Mouse (Mus musculus) liver, embryonic 13.5 days (tissue): Measurements from ENCODE around the gene Impg1. TPM values are rescaled to one million over a fixed set of nuclear protein-coding genes. Genes with fewer than 3 reads are reported as not detected.

Experiments
- ATAC-seq: fragments of 200-750 bp; cut with Nextera tagmentation; 2 replicates; pipeline ENCODE4 v1.8.0; 2017; ENCODE audit warnings: low read depth, mild to moderate bottlenecking, moderate number of reproducible peaks, moderate library complexity
- DNase-seq: peaks from one replicate; pipeline ENCODE4 v3.0.0; 2022
- H3K27ac ChIP-seq: fragments of 300-500 bp; sonication (generic); 2 replicates; pipeline ENCODE4 v1.5.1; 2015; ENCODE audit warnings: moderate library complexity, mild to moderate bottlenecking, inconsistent platforms
- H3K27me3 ChIP-seq: fragments of 300-500 bp; sonication (generic); 2 replicates; pipeline ENCODE4 v1.6.1; 2015; ENCODE audit warnings: mild to moderate bottlenecking, inconsistent platforms
- H3K36me3 ChIP-seq: fragments of 300-500 bp; sonication (generic); 2 replicates; pipeline ENCODE4 v1.6.1; 2015; ENCODE audit warnings: mild to moderate bottlenecking, inconsistent platforms
- H3K4me1 ChIP-seq: fragments of 300-500 bp; sonication (generic); replicated peaks from 2 replicates; pipeline ENCODE4 v1.6.1; 2015; ENCODE audit warnings: inconsistent platforms
- H3K4me2 ChIP-seq: fragments of 300-500 bp; sonication (generic); 2 replicates; pipeline ENCODE4 v1.6.1; 2015; ENCODE audit warnings: inconsistent platforms, mild to moderate bottlenecking, moderate library complexity
- H3K4me3 ChIP-seq: fragments of 300-500 bp; sonication (generic); replicated peaks from 2 replicates; pipeline ENCODE4 v1.5.1; 2015; ENCODE audit warnings: mild to moderate bottlenecking, inconsistent platforms
- H3K9ac ChIP-seq: fragments of 300-500 bp; sonication (generic); 2 replicates; pipeline ENCODE4 v1.6.1; 2015; ENCODE audit warnings: mild to moderate bottlenecking, inconsistent platforms
- H3K9me3 ChIP-seq: fragments of 300-500 bp; sonication (generic); replicated peaks from 2 replicates; pipeline ENCODE4 v1.6.1; 2016; ENCODE audit warnings: inconsistent platforms
- WGBS: fragments of 180-500 bp; shearing (Covaris S2); methylation state at CpG from one replicate; pipeline ENCODE4 v1.1.7; 2015; ENCODE audit not compliant: insufficient replicate concordance; 5-methylcytosine and 5-hydroxymethylcytosine counted together
- polyA plus RNA-seq: library from polyadenylated mRNA; unstranded; fragments of >200 nt; fragmentation: Nextera tagmentation; extraction: Ambion mirVana; gene quantifications from 2 replicates; pipeline ENCODE4 v1.2.1, GENCODE M21; 2015

Impg1 gene
- polyA plus RNA-seq, 1 experiment from 2014 or later, result not detected

DNA sequence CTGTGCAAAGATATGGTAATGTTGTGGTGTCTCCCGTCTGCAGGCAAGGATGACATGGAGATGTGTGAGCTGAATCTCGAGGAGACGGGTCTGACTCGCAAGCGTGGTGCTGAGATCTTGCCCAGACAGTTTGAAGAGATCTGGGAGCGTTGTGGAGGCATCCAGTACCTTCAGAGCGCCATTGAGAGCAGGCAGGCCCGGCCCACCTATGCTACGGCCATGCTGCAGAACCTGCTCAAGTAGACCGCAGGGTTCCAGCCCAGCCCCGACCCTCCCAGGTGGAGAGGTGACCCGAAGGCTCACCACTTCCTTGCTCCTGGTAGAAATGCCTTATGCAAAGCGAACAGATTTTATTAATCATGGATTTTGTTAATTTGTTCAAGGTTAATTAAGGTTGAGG is 157.7 kb downstream of the Impg1 start:
- DNase-seq (no peak), ATAC-seq (no peak)
- WGBS, result 79% methylated on average over 13 of the region's 13 CpGs
- Histone ChIP-seq H3K9ac (no peak overlapping the region), H3K4me1 (no peaks in the 10 kb centered on the region), H3K4me2 (no peak overlapping the region), H3K36me3 (no peaks in the 10 kb centered on the region), H3K4me3 (no peak overlapping the region), H3K9me3 (no peaks in the 10 kb centered on the region), H3K27me3 (no peaks in the 10 kb centered on the region), H3K27ac (no peak overlapping the region)

GRCm38 (mm10) chr9:80306853-80307252 is 158.4 kb downstream of the Impg1 start:
- H3K27ac ChIP-seq, result no peak overlapping the region
- no peak overlapping the region for H3K4me3 ChIP-seq
- H3K9ac ChIP-seq, result no peak overlapping the region
- no peaks in the 10 kb centered on the region for H3K36me3 ChIP-seq
- H3K27me3 ChIP-seq, result no peaks in the 10 kb centered on the region
- H3K4me2 ChIP-seq, result no peak overlapping the region
- H3K9me3 ChIP-seq, result no peaks in the 10 kb centered on the region
- ATAC-seq (no peak), DNase-seq (no peak)
- WGBS, result 76% methylated on average over 11 of the region's 11 CpGs
- no peaks in the 10 kb centered on the region for H3K4me1 ChIP-seq

- ATAC-seq (no peak), DNase-seq (no peak)
- Histone ChIP-seq H3K36me3 (no peaks in the 10 kb centered on the region), H3K4me3 (no peak overlapping the region), H3K4me2 (no peak overlapping the region), H3K4me1 (no peaks in the 10 kb centered on the region), H3K27ac (no peak overlapping the region), H3K9ac (no peak overlapping the region), H3K27me3 (no peaks in the 10 kb centered on the region), H3K9me3 (no peaks in the 10 kb centered on the region)
- 83% methylated on average over 4 of the region's 4 CpGs for WGBS
Measured at GRCm38 (mm10) chr9:80306390-80306789, 158.9 kb downstream of the Impg1 start.

DNA sequence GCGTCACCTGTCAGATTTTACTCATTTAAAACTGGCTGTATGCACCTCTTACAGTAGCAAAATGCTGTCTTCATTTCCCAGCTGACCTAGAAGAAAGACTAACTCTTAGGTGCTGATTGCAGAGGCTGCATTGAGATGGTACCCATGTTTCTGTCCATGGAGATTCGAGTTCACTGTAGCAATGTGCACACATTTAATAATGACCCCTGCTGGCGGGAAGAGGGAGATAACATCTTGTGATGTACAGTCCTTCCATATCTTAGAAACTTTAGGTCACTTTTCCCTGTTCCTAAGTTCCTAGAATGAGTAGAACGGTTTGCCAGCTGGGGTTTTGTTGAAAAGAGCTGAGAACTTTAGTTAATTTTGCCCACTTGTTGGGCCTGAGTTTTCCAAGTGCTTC is 161.8 kb downstream of the Impg1 start:
- ATAC-seq, result no peak
- H3K4me3 ChIP-seq, result no peak overlapping the region
- no peaks in the 10 kb centered on the region for H3K27me3 ChIP-seq
- H3K27ac ChIP-seq, result no peak overlapping the region
- H3K4me2 ChIP-seq, result no peak overlapping the region
- no peaks in the 10 kb centered on the region for H3K36me3 ChIP-seq
- no peak for DNase-seq
- no peak overlapping the region for H3K9ac ChIP-seq
- no peaks in the 10 kb centered on the region for H3K9me3 ChIP-seq
- H3K4me1 ChIP-seq, result no peaks in the 10 kb centered on the region
- WGBS, result 50% methylated on average over 4 of the region's 4 CpGs

DNA sequence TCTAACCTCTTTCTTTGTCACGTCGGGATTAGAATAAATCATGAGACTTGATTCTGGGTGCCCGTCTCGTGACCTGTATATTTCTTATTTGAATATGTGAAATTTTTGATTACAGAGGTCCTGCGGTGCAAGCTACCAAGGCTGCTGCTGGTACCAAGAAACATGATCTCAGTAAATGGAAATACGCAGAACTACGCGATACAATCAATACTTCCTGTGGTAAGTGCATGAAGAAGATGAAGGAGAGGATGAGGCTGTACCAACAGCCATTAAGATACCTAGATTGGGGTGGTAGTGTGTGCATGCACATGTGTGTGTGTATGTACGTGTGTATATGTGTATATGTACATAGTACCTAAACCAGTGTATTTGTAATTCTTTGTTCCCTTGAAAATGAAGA is 166.2 kb downstream of the Impg1 start:
- H3K9ac ChIP-seq, result no peak overlapping the region
- H3K4me3 ChIP-seq, result no peak overlapping the region
- no peaks in the 10 kb centered on the region for H3K36me3 ChIP-seq
- H3K27me3 ChIP-seq, result no peaks in the 10 kb centered on the region
- H3K4me1 ChIP-seq, result no peaks in the 10 kb centered on the region
- 75% methylated on average over 9 of the region's 9 CpGs for WGBS
- ATAC-seq, result no peak
- no peak for DNase-seq
- no peak overlapping the region for H3K27ac ChIP-seq
- no peak overlapping the region for H3K4me2 ChIP-seq
- no peaks in the 10 kb centered on the region for H3K9me3 ChIP-seq

- Histone ChIP-seq H3K36me3 (no peaks in the 10 kb centered on the region), H3K9me3 (no peaks in the 10 kb centered on the region), H3K9ac (no peak overlapping the region), H3K27me3 (no peaks in the 10 kb centered on the region), H3K27ac (no peak overlapping the region), H3K4me2 (no peak overlapping the region), H3K4me1 (no peaks in the 10 kb centered on the region), H3K4me3 (no peak overlapping the region)
- ATAC-seq (no peak), DNase-seq (no peak)
- WGBS, result 25% methylated on average over 4 of the region's 4 CpGs
Measured at GRCm38 (mm10) chr9:80296086-80296485, 169.2 kb downstream of the Impg1 start.

- 45% methylated on average over 2 of the region's 2 CpGs for WGBS
- no peaks in the 10 kb centered on the region for H3K36me3 ChIP-seq
- H3K9me3 ChIP-seq, result no peaks in the 10 kb centered on the region
- H3K4me2 ChIP-seq, result no peak overlapping the region
- ATAC-seq, result no peak
- DNase-seq, result no peak
- H3K27me3 ChIP-seq, result no peaks in the 10 kb centered on the region
- no peak overlapping the region for H3K4me3 ChIP-seq
- no peak overlapping the region for H3K27ac ChIP-seq
- no peak overlapping the region for H3K9ac ChIP-seq
- H3K4me1 ChIP-seq, result no peaks in the 10 kb centered on the region
Measured at GRCm38 (mm10) chr9:80293056-80293584, 172.2 kb downstream of the Impg1 start.

DNA sequence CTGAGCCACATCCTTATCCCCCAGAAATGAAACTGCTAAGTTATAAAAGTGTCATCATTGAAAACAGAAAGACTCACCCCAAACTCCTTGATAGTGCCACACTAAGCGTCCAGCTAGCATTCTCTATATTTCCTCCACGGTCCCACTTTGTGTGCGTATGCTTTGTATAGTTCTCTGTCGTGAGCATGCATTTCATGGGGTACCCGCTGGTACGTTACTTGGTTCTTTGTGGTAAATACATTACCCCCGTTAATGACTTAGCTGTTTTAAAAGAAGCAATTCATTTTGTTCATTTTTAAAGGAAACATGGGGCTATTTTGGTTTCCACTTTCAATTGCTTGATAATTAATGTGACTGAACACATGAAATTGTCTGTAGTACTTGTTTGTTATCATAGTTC is 178.4 kb downstream of the Impg1 start:
- H3K36me3 ChIP-seq, result peaks cover 5% of the 10 kb centered on the region; the same call in 1 of the 2 replicates

GRCm38 (mm10) chr9:80284539-80285174 is 180.6 kb downstream of the Impg1 start:
- WGBS, result 50% methylated on average over 2 of the region's 2 CpGs
- ATAC-seq, result no peak

More for the DNA sequence above, 178.4 kb downstream of the Impg1 start:
- Histone ChIP-seq H3K27me3 (no peaks in the 10 kb centered on the region), H3K9ac (no peak overlapping the region), H3K4me3 (no peak overlapping the region), H3K27ac (no peak overlapping the region), H3K9me3 (no peaks in the 10 kb centered on the region), H3K4me2 (no peak overlapping the region), H3K4me1 (no peaks in the 10 kb centered on the region)
- ATAC-seq (no peak), DNase-seq (no peak)
- 78% methylated on average over 7 of the region's 7 CpGs for WGBS

GRCm38 (mm10) chr9:80282426-80282825 is 182.9 kb downstream of the Impg1 start:
- no peak overlapping the region for H3K9ac ChIP-seq
- WGBS, result 68% methylated on average over 3 of the region's 3 CpGs
- no peak overlapping the region for H3K4me3 ChIP-seq
- H3K4me1 ChIP-seq, result no peaks in the 10 kb centered on the region
- DNase-seq (no peak), ATAC-seq (no peak)
- H3K36me3 ChIP-seq, result peaks cover 5% of the 10 kb centered on the region; the same call in 1 of the 2 replicates
- H3K27ac ChIP-seq, result no peak overlapping the region
- H3K4me2 ChIP-seq, result no peak overlapping the region
- no peaks in the 10 kb centered on the region for H3K9me3 ChIP-seq
- H3K27me3 ChIP-seq, result no peaks in the 10 kb centered on the region

More at GRCm38 (mm10) chr9:80284539-80285174, 180.6 kb downstream of the Impg1 start:
- H3K4me2 ChIP-seq, result no peak overlapping the region
- no peak for DNase-seq
- no peaks in the 10 kb centered on the region for H3K9me3 ChIP-seq
- no peak overlapping the region for H3K9ac ChIP-seq
- H3K4me3 ChIP-seq, result no peak overlapping the region
- H3K4me1 ChIP-seq, result no peaks in the 10 kb centered on the region
- H3K27me3 ChIP-seq, result no peaks in the 10 kb centered on the region
- H3K27ac ChIP-seq, result no peak overlapping the region
- H3K36me3 ChIP-seq, result peaks cover 5% of the 10 kb centered on the region; the same call in 1 of the 2 replicates

GRCm38 (mm10) chr9:80280724-80281123 is 184.6 kb downstream of the Impg1 start:
- peaks cover 5% of the 10 kb centered on the region; the same call in 1 of the 2 replicates for H3K36me3 ChIP-seq
- WGBS, result 80% methylated on average over 1 of the region's 1 CpGs
- H3K9me3 ChIP-seq, result no peaks in the 10 kb centered on the region
- no peak overlapping the region for H3K9ac ChIP-seq
- H3K4me2 ChIP-seq, result no peak overlapping the region
- no peak for ATAC-seq
- H3K27me3 ChIP-seq, result no peaks in the 10 kb centered on the region
- no peak for DNase-seq
- no peak overlapping the region for H3K27ac ChIP-seq
- H3K4me3 ChIP-seq, result no peak overlapping the region
- H3K4me1 ChIP-seq, result no peaks in the 10 kb centered on the region

DNA sequence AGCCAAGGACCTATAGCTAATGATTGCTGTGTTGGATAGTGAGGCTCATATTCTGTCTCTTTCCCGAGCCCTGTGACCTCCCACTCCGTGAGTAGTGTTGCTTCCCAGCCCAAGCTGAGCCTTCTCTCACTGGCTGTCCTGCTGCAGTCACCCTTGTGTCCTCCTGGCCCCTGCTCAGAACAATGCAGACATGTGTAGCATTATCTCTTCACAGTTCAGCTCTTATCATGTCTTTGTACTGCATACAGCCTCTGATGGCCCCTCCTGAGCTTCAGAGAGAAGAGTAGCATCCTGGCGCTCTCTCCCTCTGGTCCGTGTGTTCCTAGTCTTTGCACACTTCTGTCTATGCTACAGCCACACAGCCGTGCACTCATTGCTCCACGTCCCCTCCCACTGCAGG is 187.5 kb downstream of the Impg1 start:
- Histone ChIP-seq H3K36me3 (no peaks in the 10 kb centered on the region), H3K9ac (no peak overlapping the region), H3K4me2 (no peak overlapping the region), H3K4me1 (no peaks in the 10 kb centered on the region), H3K27ac (no peak overlapping the region), H3K4me3 (no peak overlapping the region), H3K9me3 (no peaks in the 10 kb centered on the region), H3K27me3 (no peaks in the 10 kb centered on the region)
- DNase-seq (no peak), ATAC-seq (no peak)
- 49% methylated on average over 6 of the region's 6 CpGs for WGBS
